In genomic region chr2:156885666-156886065, GRCm38 (mm10) we compare ENCODE assay signal across 13 mouse cellular contexts. TPM values are rescaled to one million over a fixed set of nuclear protein-coding genes. Genes with fewer than 3 reads are reported as not detected.
DNase-seq lines count a peak whose midpoint lies in the region; ATAC-seq and TF ChIP-seq lines count a peak whose summit lies in the region.
"Not testable (repeated sequence)": the region's sequence is repeated elsewhere in the genome, so short reads cannot be mapped to it uniquely, and the experiment has no call there.
"Had no signal": no experiment of that assay in that cellular context is flagged by ENCODE, and none has a peak within 500 bp of the region (broad histone marks: within the 10 kb centered on the region; RNA-seq: fewer than 3 reads in every experiment).

No protein-coding gene starts in this region.

- not testable (repeated sequence) for H3K4me2 ChIP-seq in embryonic facial prominence, embryonic 13.5 days; heart, postnatal 0 days (ENCODE audit: low read depth, low read length); kidney, postnatal 0 days (ENCODE audit: low read length); liver, embryonic 13.5 days

- not testable (repeated sequence) for ATAC-seq in embryonic facial prominence, embryonic 13.5 days (ENCODE audit: insufficient number of reproducible peaks, insufficient read depth, low FRiP score, low TSS enrichment, low read depth); heart, postnatal 0 days (ENCODE audit: insufficient read depth, low read depth); kidney, postnatal 0 days (replicated peaks; ENCODE audit: low FRiP score, low read depth); liver, embryonic 13.5 days (ENCODE audit: low read depth)

- peak overlapping the region; percentile 40; the same call in 1 of the 2 replicates for H3K9ac ChIP-seq in embryonic facial prominence, embryonic 13.5 days
- H3K9ac ChIP-seq in heart, postnatal 0 days (replicated peaks; ENCODE audit: low read depth, low read length); kidney, postnatal 0 days (ENCODE audit: low read depth, low read length); liver, embryonic 13.5 days: not testable (repeated sequence)

- not testable (repeated sequence) for H3K4me1 ChIP-seq in embryonic facial prominence, embryonic 13.5 days; heart, postnatal 0 days (ENCODE audit: control insufficient read depth, insufficient read depth); kidney, postnatal 0 days (replicated peaks; ENCODE audit: insufficient read depth, low read length)
- H3K4me1 ChIP-seq in liver, embryonic 13.5 days (replicated peaks) = peaks cover 65% of the 10 kb centered on the region
- H3K4me1 ChIP-seq in megakaryocyte, embryonic 14.5 days = peaks cover 89% of the 10 kb centered on the region
- peaks cover 49% of the 10 kb centered on the region for H3K4me1 ChIP-seq in thymus, adult 2 months (replicated peaks; ENCODE audit: control insufficient read depth, insufficient read depth, low read length)

- TF ChIP-seq POLR2A in thymus, adult 2 months (IDR thresholded peaks at IDR 0.05; ENCODE audit: control insufficient read depth, extremely low read depth, insufficient read depth, low read length, poor library complexity) = 0 out of 2 replicates have a peak, but pooled peaks have one; percentile 25

- not testable (repeated sequence) for DNase-seq in heart, postnatal 0 days (ENCODE audit: low spot score); kidney, postnatal 0 days (ENCODE audit: low spot score); liver, embryonic 13.5 days; thymus, adult 2 months
- DNase-seq in thymus, postnatal 36 days = peak; percentile 36 to 48

- H3K4me3 ChIP-seq in embryonic facial prominence, embryonic 13.5 days; kidney, postnatal 0 days (replicated peaks; ENCODE audit: low read depth, low read length); liver, embryonic 13.5 days (replicated peaks): not testable (repeated sequence)
- peak overlapping the region; percentile 5; the same call in 1 of the 2 replicates for H3K4me3 ChIP-seq in heart, postnatal 0 days (ENCODE audit: low read depth, low read length)
- H3K4me3 ChIP-seq in megakaryocyte, embryonic 14.5 days (replicated peaks) = peak overlapping the region; percentile 92
- peak overlapping the region; percentile 85 for H3K4me3 ChIP-seq in thymus, adult 2 months (ENCODE audit: control insufficient read depth, insufficient read depth, low read length)

- H3K27ac ChIP-seq in embryonic facial prominence, embryonic 13.5 days; heart, postnatal 0 days (ENCODE audit: low read depth); kidney, postnatal 0 days: not testable (repeated sequence)
- H3K27ac ChIP-seq in liver, embryonic 13.5 days = peak overlapping the region; percentile 92
- peak overlapping the region; percentile 97 for H3K27ac ChIP-seq in thymus, adult 2 months (ENCODE audit: control insufficient read depth, insufficient read depth, low read length)

- TF ChIP-seq EP300 in heart, postnatal 0 days (IDR thresholded peaks at IDR 0.05; ENCODE audit: low read depth) = not testable (repeated sequence)

- H3K9me3 ChIP-seq in embryonic facial prominence, embryonic 13.5 days; heart, postnatal 0 days (replicated peaks; ENCODE audit: control insufficient read depth, low read length); kidney, postnatal 0 days (replicated peaks; ENCODE audit: low read length); liver, embryonic 13.5 days (replicated peaks); megakaryocyte, embryonic 14.5 days: not testable (repeated sequence)

- not testable (repeated sequence) for H3K36me3 ChIP-seq in embryonic facial prominence, embryonic 13.5 days; heart, postnatal 0 days (replicated peaks; ENCODE audit: control insufficient read depth, insufficient read depth, low read length); kidney, postnatal 0 days (ENCODE audit: insufficient read depth, low read length); liver, embryonic 13.5 days; thymus, adult 2 months (ENCODE audit: control insufficient read depth, insufficient read depth, low read length)
- peaks cover 25% of the 10 kb centered on the region for H3K36me3 ChIP-seq in megakaryocyte, embryonic 14.5 days (replicated peaks; ENCODE audit: low read length)

- TF ChIP-seq CTCF in heart, postnatal 0 days (IDR thresholded peaks at IDR 0.05; ENCODE audit: low read depth); thymus, adult 2 months (IDR thresholded peaks at IDR 0.05; ENCODE audit: borderline replicate concordance, control insufficient read depth, extremely low read depth, insufficient read depth, low read length, poor library complexity): not testable (repeated sequence)
- peak; percentile 20; the same call in 1 of the 2 replicates for TF ChIP-seq CTCF in kidney, postnatal 0 days (IDR thresholded peaks at IDR 0.05; ENCODE audit: low read depth)

- 39% methylated on average over 2 of the region's 2 CpGs for WGBS in embryonic facial prominence, embryonic 13.5 days
- WGBS in heart, postnatal 0 days = 78% methylated on average over 2 of the region's 2 CpGs
- 60% methylated on average over 2 of the region's 2 CpGs for WGBS in kidney, postnatal 0 days
- 67% methylated on average over 2 of the region's 2 CpGs for WGBS in liver, embryonic 13.5 days (ENCODE audit: insufficient replicate concordance)
- WGBS in thymus, adult 2 months = 3% methylated on average over 2 of the region's 2 CpGs

- not testable (repeated sequence) for H3K27me3 ChIP-seq in embryonic facial prominence, embryonic 13.5 days; heart, postnatal 0 days (ENCODE audit: control insufficient read depth, insufficient read depth, low read length); kidney, postnatal 0 days (ENCODE audit: insufficient read depth, low read length); liver, embryonic 13.5 days; megakaryocyte, embryonic 14.5 days (replicated peaks); thymus, adult 2 months (ENCODE audit: control insufficient read depth, insufficient read depth, low read length)

RNA-seq across cellular contexts. Expression of gene Sla2, which starts 1.3 kb away (rescaled TPM):
- polyA plus RNA-seq in embryonic facial prominence, embryonic 13.5 days (2015; fragmentation: Nextera tagmentation; extraction: Ambion mirVana) = 0.38 and 0.62 TPM in 2 replicates
- total RNA-seq in heart, postnatal 0 days (2014; rRNA removed; ENCODE audit: low replicate concordance) = 1.5 TPM in 1 of 2 replicates, not detected in the other
- polyA plus RNA-seq in heart, postnatal 0 days (2015; fragmentation: Nextera tagmentation; extraction: Ambion mirVana) = 0.11 and 0.14 TPM in 2 replicates
- polyA plus RNA-seq in kidney, postnatal 0 days (2015; fragmentation: Nextera tagmentation; extraction: Ambion mirVana) = 0.18 and 0.32 TPM in 2 replicates
- polyA plus RNA-seq in liver, embryonic 13.5 days (2015; fragmentation: Nextera tagmentation; extraction: Ambion mirVana) = 3.1 and 3.3 TPM in 2 replicates
- polyA plus RNA-seq in megakaryocyte, embryonic 14.5 days (2012; ENCODE audit: insufficient read depth, low replicate concordance) = 86.1 and 150 TPM in 2 replicates
- polyA plus RNA-seq in thymus, adult 2 months (2012; rRNA removed) = 115 and 120 TPM in 2 replicates
- total RNA-seq: adrenal gland, postnatal 36 days; gastrocnemius, adult 18-20 months; gastrocnemius, postnatal 14 days; heart, adult 2 months; heart, postnatal 4 days had no signal

RNA-seq across cellular contexts. Expression of gene Rab5if, which starts 22.7 kb away (rescaled TPM):
- polyA plus RNA-seq in embryonic facial prominence, embryonic 13.5 days (2015; fragmentation: Nextera tagmentation; extraction: Ambion mirVana) = 158 and 164 TPM in 2 replicates
- 155 and 219 TPM in 2 replicates for total RNA-seq in heart, postnatal 0 days (2014; rRNA removed; ENCODE audit: low replicate concordance)
- polyA plus RNA-seq in heart, postnatal 0 days (2015; fragmentation: Nextera tagmentation; extraction: Ambion mirVana) = 186 and 188 TPM in 2 replicates
- polyA plus RNA-seq in kidney, postnatal 0 days (2015; fragmentation: Nextera tagmentation; extraction: Ambion mirVana) = 227 and 252 TPM in 2 replicates
- 204 and 210 TPM in 2 replicates for polyA plus RNA-seq in liver, embryonic 13.5 days (2015; fragmentation: Nextera tagmentation; extraction: Ambion mirVana)
- 175 and 255 TPM in 2 replicates for polyA plus RNA-seq in megakaryocyte, embryonic 14.5 days (2012; ENCODE audit: insufficient read depth, low replicate concordance)
- 113 and 160 TPM in 2 replicates for polyA plus RNA-seq in thymus, adult 2 months (2012; rRNA removed)

RNA-seq across cellular contexts. Expression of gene 4930518I15Rik, which starts 27.9 kb away (rescaled TPM):
- polyA plus RNA-seq in embryonic facial prominence, embryonic 13.5 days (2015; fragmentation: Nextera tagmentation; extraction: Ambion mirVana) = 13.5 and 14.6 TPM in 2 replicates
- total RNA-seq in heart, postnatal 0 days (2014; rRNA removed; ENCODE audit: low replicate concordance) = 0.12 TPM in 1 of 2 replicates, not detected in the other
- 3.2 and 3.8 TPM in 2 replicates for polyA plus RNA-seq in heart, postnatal 0 days (2015; fragmentation: Nextera tagmentation; extraction: Ambion mirVana)
- polyA plus RNA-seq in kidney, postnatal 0 days (2015; fragmentation: Nextera tagmentation; extraction: Ambion mirVana) = 2.6 and 4.6 TPM in 2 replicates
- polyA plus RNA-seq in liver, embryonic 13.5 days (2015; fragmentation: Nextera tagmentation; extraction: Ambion mirVana) = 1.6 and 2.0 TPM in 2 replicates
- 0.13 TPM in 1 of 2 replicates, not detected in the other for polyA plus RNA-seq in megakaryocyte, embryonic 14.5 days (2012; ENCODE audit: insufficient read depth, low replicate concordance)
- polyA plus RNA-seq in thymus, adult 2 months (2012; rRNA removed) = 2.3 and 2.8 TPM in 2 replicates
- total RNA-seq: common myeloid progenitor, adult 5-6 weeks had no signal

RNA-seq across cellular contexts. Expression of gene Tgif2, which starts 45.9 kb away (rescaled TPM):
- polyA plus RNA-seq in embryonic facial prominence, embryonic 13.5 days (2015; fragmentation: Nextera tagmentation; extraction: Ambion mirVana) = 69.6 and 72.6 TPM in 2 replicates
- total RNA-seq in heart, postnatal 0 days (2014; rRNA removed; ENCODE audit: low replicate concordance) = 19.7 and 28.3 TPM in 2 replicates
- polyA plus RNA-seq in heart, postnatal 0 days (2015; fragmentation: Nextera tagmentation; extraction: Ambion mirVana) = 11.6 and 14.6 TPM in 2 replicates
- polyA plus RNA-seq in kidney, postnatal 0 days (2015; fragmentation: Nextera tagmentation; extraction: Ambion mirVana) = 38.2 and 40.6 TPM in 2 replicates
- polyA plus RNA-seq in liver, embryonic 13.5 days (2015; fragmentation: Nextera tagmentation; extraction: Ambion mirVana) = 7.2 and 9.0 TPM in 2 replicates
- 5.1 and 8.1 TPM in 2 replicates for polyA plus RNA-seq in megakaryocyte, embryonic 14.5 days (2012; ENCODE audit: insufficient read depth, low replicate concordance)
- polyA plus RNA-seq in thymus, adult 2 months (2012; rRNA removed) = 28.7 and 37.2 TPM in 2 replicates

Comparison
In these comparisons a context has a peak if more than half of its experiments do, and no peak if none do; other contexts are left out.
1. RNA of gene Sla2, which starts 1.3 kb away (polyA plus RNA-seq): 115 to 120 TPM in thymus, adult 2 months and 86.1 to 150 TPM in megakaryocyte, embryonic 14.5 days; 3.1 to 3.3 TPM in liver, embryonic 13.5 days, 0.38 to 0.62 TPM in embryonic facial prominence, embryonic 13.5 days, 0.18 to 0.32 TPM in kidney, postnatal 0 days and 0.11 to 0.14 TPM in heart, postnatal 0 days; every median in the first group is over 10 times any median in the second.